Mouse (Mus musculus) stomach, postnatal 0 days (tissue): ENCODE results near the gene Cmip. TPM values are rescaled to one million over a fixed set of nuclear protein-coding genes. Genes with fewer than 3 reads are reported as not detected.
A peak's percentile ranks its signal among the peaks of the same experiment; 100 is the strongest.

ENCODE experiments used
- ATAC-seq: fragments of 200-750 bp; cut with Nextera tagmentation; 2 replicates; pipeline ENCODE4 v1.8.0; 2017; ENCODE audit not compliant: low FRiP score, low TSS enrichment
- DNase-seq: peaks from one replicate; pipeline ENCODE4 v3.0.0-alpha.2; 2016; ENCODE audit warnings: low spot score
- H3K27ac ChIP-seq: fragments of 300-500 bp; sonication (generic); replicated peaks from 2 replicates; pipeline ENCODE4 v1.5.1; 2014; ENCODE audit warnings: mild to moderate bottlenecking, control low read depth
- H3K27me3 ChIP-seq: fragments of 300-500 bp; sonication (generic); 2 replicates; pipeline ENCODE4 v1.6.1; 2014; ENCODE audit warnings: low read length; ENCODE audit not compliant: control insufficient read depth, insufficient read depth
- H3K36me3 ChIP-seq: fragments of 300-500 bp; sonication (generic); 2 replicates; pipeline ENCODE4 v1.6.1; 2014; ENCODE audit warnings: low read length, mixed read lengths; ENCODE audit not compliant: control insufficient read depth, insufficient read depth
- H3K4me1 ChIP-seq: fragments of 300-500 bp; sonication (generic); replicated peaks from 2 replicates; pipeline ENCODE4 v1.6.1; 2014; ENCODE audit warnings: antibody characterized with exemption; ENCODE audit not compliant: control insufficient read depth, insufficient read depth
- H3K4me2 ChIP-seq: fragments of 300-500 bp; sonication (generic); replicated peaks from 2 replicates; pipeline ENCODE4 v1.6.1; 2014; ENCODE audit warnings: low read depth, mild to moderate bottlenecking, control low read depth, moderate library complexity
- H3K4me3 ChIP-seq: fragments of 300-500 bp; sonication (generic); 2 replicates; pipeline ENCODE4 v1.5.1; 2014; ENCODE audit warnings: low read depth, low read length, control low read depth
- H3K9ac ChIP-seq: fragments of 300-500 bp; sonication (generic); 2 replicates; pipeline ENCODE4 v1.6.1; 2014; ENCODE audit warnings: mild to moderate bottlenecking, low read length, control low read depth, mixed read lengths
- H3K9me3 ChIP-seq: fragments of 300-500 bp; sonication (generic); 2 replicates; pipeline ENCODE4 v1.6.1; 2016; ENCODE audit warnings: low read length; ENCODE audit not compliant: control insufficient read depth
- CTCF ChIP-seq: IDR thresholded peaks from 2 replicates; pipeline ENCODE4 v1.5.1; 2016; ENCODE audit warnings: antibody characterized with exemption, low read depth, mild to moderate bottlenecking, moderate library complexity
- EP300 ChIP-seq: optimal IDR thresholded peaks from 2 replicates; pipeline ENCODE3; 2016; ENCODE audit warnings: antibody characterized with exemption
- WGBS: fragments of 180-500 bp; shearing (Covaris S2); extraction: QIAGEN DNeasy Blood & Tissue Kit; methylation state at CpG from one replicate; pipeline ENCODE4 v1.1.7; 2014; 5-methylcytosine and 5-hydroxymethylcytosine counted together
- polyA plus RNA-seq: library from polyadenylated mRNA; unstranded; fragments of >200 nt; fragmentation: Nextera tagmentation; extraction: Ambion mirVana; gene quantifications from 2 replicates; pipeline ENCODE4 v1.2.1, GENCODE M21; 2015

Cmip gene
- polyA plus RNA-seq, 1 experiment from 2014 or later = 19.9 TPM

GRCm38 (mm10) chr8:117454516-117455116 is 197.8 kb downstream of the Cmip start:
- 70% methylated on average over 14 of the region's 14 CpGs for WGBS
- TF ChIP-seq CTCF (no peak), EP300 (no peak)
- H3K4me3 ChIP-seq = no peak overlapping the region
- H3K27ac ChIP-seq = peak overlapping the region; percentile 85
- H3K9me3 ChIP-seq = no peaks in the 10 kb centered on the region
- no peak overlapping the region for H3K9ac ChIP-seq
- no peak overlapping the region for H3K4me2 ChIP-seq
- H3K4me1 ChIP-seq = no peaks in the 10 kb centered on the region
- ATAC-seq = peak; percentile 91
- no peaks in the 10 kb centered on the region for H3K27me3 ChIP-seq
- peak; percentile 74 for DNase-seq
- peaks cover 41% of the 10 kb centered on the region for H3K36me3 ChIP-seq

GRCm38 (mm10) chr8:117455701-117456100 is 198.8 kb downstream of the Cmip start:
- Histone ChIP-seq H3K27me3 (no peaks in the 10 kb centered on the region), H3K27ac (peak overlapping the region; percentile 85), H3K9ac (no peak overlapping the region), H3K36me3 (peaks cover 41% of the 10 kb centered on the region), H3K4me1 (no peaks in the 10 kb centered on the region), H3K9me3 (no peaks in the 10 kb centered on the region), H3K4me3 (no peak overlapping the region), H3K4me2 (no peak overlapping the region)
- no peak for TF ChIP-seq EP300
- TF ChIP-seq CTCF = no peak
- 82% methylated on average over 6 of the region's 6 CpGs for WGBS
- DNase-seq = peak; percentile 69
- ATAC-seq = peak; percentile 75

GRCm38 (mm10) chr8:117458440-117458839 is 201.6 kb downstream of the Cmip start:
- no peak overlapping the region for H3K4me3 ChIP-seq
- H3K9me3 ChIP-seq = no peaks in the 10 kb centered on the region
- ATAC-seq = 0 out of 2 replicates have a peak, but pooled peaks have one; percentile 19
- TF ChIP-seq EP300 (no peak), CTCF (no peak)
- no peak overlapping the region for H3K9ac ChIP-seq
- 46% methylated on average over 3 of the region's 5 CpGs for WGBS
- H3K36me3 ChIP-seq = peaks cover 25% of the 10 kb centered on the region
- H3K4me1 ChIP-seq = no peaks in the 10 kb centered on the region
- H3K27ac ChIP-seq = no peak overlapping the region
- no peak overlapping the region for H3K4me2 ChIP-seq
- no peak for DNase-seq
- H3K27me3 ChIP-seq = no peaks in the 10 kb centered on the region

- no peak for TF ChIP-seq CTCF
- TF ChIP-seq EP300 = no peak
- no peak overlapping the region for H3K4me2 ChIP-seq
- no peaks in the 10 kb centered on the region for H3K9me3 ChIP-seq
- H3K27me3 ChIP-seq = no peaks in the 10 kb centered on the region
- no peak overlapping the region for H3K9ac ChIP-seq
- no peak overlapping the region for H3K27ac ChIP-seq
- ATAC-seq (peak; percentile 43), DNase-seq (peak; percentile 41)
- 45% methylated on average over 11 of the region's 11 CpGs for WGBS
- no peak overlapping the region for H3K4me3 ChIP-seq
- H3K36me3 ChIP-seq = no peaks in the 10 kb centered on the region
- H3K4me1 ChIP-seq = no peaks in the 10 kb centered on the region
Observed at GRCm38 (mm10) chr8:117462701-117463284, 205.9 kb downstream of the Cmip start.

- Histone ChIP-seq H3K27me3 (no peaks in the 10 kb centered on the region), H3K4me2 (no peak overlapping the region), H3K4me1 (no peaks in the 10 kb centered on the region), H3K9ac (no peak overlapping the region), H3K4me3 (no peak overlapping the region), H3K9me3 (no peaks in the 10 kb centered on the region), H3K27ac (no peak overlapping the region), H3K36me3 (no peaks in the 10 kb centered on the region)
- ATAC-seq (no peak), DNase-seq (no peak)
- 96% methylated on average over 6 of the region's 6 CpGs for WGBS
- peak; percentile 63 for TF ChIP-seq CTCF
- no peak for TF ChIP-seq EP300
Observed at GRCm38 (mm10) chr8:117464525-117464924, 207.7 kb downstream of the Cmip start.

GRCm38 (mm10) chr8:117465250-117465649 is 208.4 kb downstream of the Cmip start:
- H3K36me3 ChIP-seq = no peaks in the 10 kb centered on the region
- H3K27me3 ChIP-seq = no peaks in the 10 kb centered on the region
- no peak overlapping the region for H3K4me3 ChIP-seq
- DNase-seq (peak; percentile 49), ATAC-seq (peak; percentile 69)
- no peak overlapping the region for H3K27ac ChIP-seq
- H3K4me1 ChIP-seq = no peaks in the 10 kb centered on the region
- 29% methylated on average over 5 of the region's 5 CpGs for WGBS
- no peaks in the 10 kb centered on the region for H3K9me3 ChIP-seq
- TF ChIP-seq EP300 (no peak), CTCF (peak; percentile 95)
- H3K9ac ChIP-seq = no peak overlapping the region
- no peak overlapping the region for H3K4me2 ChIP-seq
